Mouse (Mus musculus) brain, embryonic 18.5 days (tissue): Measurements from ENCODE around the gene 2310003L06Rik.

Experiments
- DNase-seq: peaks from one replicate; pipeline ENCODE4 v3.0.0-alpha.2; 2012; ENCODE audit warnings: low read depth, low spot score

Gene 2310003L06Rik

GRCm38 (mm10) chr5:87969201-87969600 is at the start of gene 2310003L06Rik, which contains the start of gene Gm28434:
TSS of gene 2310003L06Rik (plus strand) at chr5:87969459.
TSS of gene Gm28434 (plus strand) at chr5:87969517.
- no peak for DNase-seq

- no peak for DNase-seq
Measured at GRCm38 (mm10) chr5:87925372-87925771, 43.9 kb upstream of the 2310003L06Rik start, which contains the start of gene Csn3. TSS of gene Csn3 (plus strand) at chr5:87925579.

GRCm38 (mm10) chr5:87931603-87932002 is 37.7 kb upstream of the 2310003L06Rik start:
- no peak for DNase-seq

GRCm38 (mm10) chr5:87940752-87941151 is 28.5 kb upstream of the 2310003L06Rik start:
- DNase-seq = no peak

GRCm38 (mm10) chr5:87942515-87942914 is 26.7 kb upstream of the 2310003L06Rik start:
- no peak for DNase-seq

- DNase-seq = no peak
Measured at GRCm38 (mm10) chr5:87951836-87952235, 17.4 kb upstream of the 2310003L06Rik start.

- DNase-seq = no peak
Measured at GRCm38 (mm10) chr5:87979139-87979538, 9.9 kb downstream of the 2310003L06Rik start, which contains the start of gene Cabs1. TSS of gene Cabs1 (plus strand) at chr5:87979439.

GRCm38 (mm10) chr5:87982468-87983214 is 13.4 kb downstream of the 2310003L06Rik start:
- DNase-seq = no peak

- DNase-seq = no peak
Measured at GRCm38 (mm10) chr5:88002249-88002648, 33.0 kb downstream of the 2310003L06Rik start, which contains the start of gene Smr3a. TSS of gene Smr3a (plus strand) at chr5:88002549.

GRCm38 (mm10) chr5:88005241-88005640 is 36.0 kb downstream of the 2310003L06Rik start:
- no peak for DNase-seq
